Mouse (Mus musculus): ENCODE results near the gene Setd3.

Setd3 gene

GRCm38 (mm10) chr12:108072907-108073306, 106.2 kb downstream of the Setd3 start:
- DNase-seq (ENCODE audit: low spot score in 2 of 2): no peak

GRCm38 (mm10) chr12:108070685-108071662, 108.1 kb downstream of the Setd3 start:
- DNase-seq (ENCODE audit: low spot score in 2 of 2): no peak

- DNase-seq (ENCODE audit: low spot score in 2 of 2): no peak
Observed at GRCm38 (mm10) chr12:108069504-108069903, 109.6 kb downstream of the Setd3 start.

- no peak for DNase-seq (ENCODE audit: low spot score in 2 of 2)
Observed at GRCm38 (mm10) chr12:108067811-108068375, 111.2 kb downstream of the Setd3 start.

- no peak for DNase-seq (ENCODE audit: low spot score in 2 of 2)
Observed at GRCm38 (mm10) chr12:108067231-108067630, 111.9 kb downstream of the Setd3 start.

GRCm38 (mm10) chr12:108064396-108064998, 114.6 kb downstream of the Setd3 start:
- DNase-seq (ENCODE audit: low spot score in 2 of 2): no peak

- DNase-seq (ENCODE audit: low spot score in 2 of 2): no peak
Observed at GRCm38 (mm10) chr12:108063986-108064385, 115.1 kb downstream of the Setd3 start.

- DNase-seq (ENCODE audit: low spot score in 2 of 2): no peak
Observed at GRCm38 (mm10) chr12:108062137-108062536, 117.0 kb downstream of the Setd3 start.

GRCm38 (mm10) chr12:108061661-108062060, 117.5 kb downstream of the Setd3 start:
- DNase-seq (ENCODE audit: low spot score in 2 of 2): no peak
